Mouse (Mus musculus) heart, embryonic 11.5 days (tissue): ENCODE results near the gene D130040H23Rik. TPM values are rescaled to one million over a fixed set of nuclear protein-coding genes. Genes with fewer than 3 reads are reported as not detected.

Source experiments
- polyA plus RNA-seq: library from polyadenylated mRNA; unstranded; fragments of >200 nt; fragmentation: Nextera tagmentation; extraction: Ambion mirVana; gene quantifications from 2 replicates; pipeline ENCODE4 v1.2.1, GENCODE M21; 2014

D130040H23Rik gene
- polyA plus RNA-seq, 1 experiment from 2014 or later = 5.2 TPM

Other genes starting within 250 kb of the D130040H23Rik start
- gene Zfp930, start 62.0 kb upstream of the D130040H23Rik start, polyA plus RNA-seq = 17.3 and 19.7 TPM in 2 replicates
- not detected in 2 replicates for gene Gm9495, start 182.5 kb downstream of the D130040H23Rik start, polyA plus RNA-seq